Mouse (Mus musculus) 3134 (cell line): ENCODE measurements around the gene Baat.
"Not testable (repeated sequence)": the region's sequence is repeated elsewhere in the genome, so short reads cannot be mapped to it uniquely, and the experiment has no call there.

Source experiments
- DNase-seq: peaks from one replicate; pipeline ENCODE4 v3.0.0-alpha.2; 2011; ENCODE audit warnings: low spot score; ENCODE audit not compliant: insufficient read length; ENCODE audit errors: extremely low read depth

Gene Baat

GRCm38 (mm10) chr4:49485934-49486650, 20.3 kb downstream of the Baat start:
- DNase-seq, result not testable (repeated sequence)

- no peak for DNase-seq
These were observed 20.9 kb downstream of the Baat start for GRCm38 (mm10) chr4:49485442-49485841.

- no peak for DNase-seq
These were observed 25.5 kb downstream of the Baat start for GRCm38 (mm10) chr4:49480896-49481295.

GRCm38 (mm10) chr4:49480104-49480760, 26.1 kb downstream of the Baat start:
- no peak for DNase-seq

GRCm38 (mm10) chr4:49479035-49479434, 27.3 kb downstream of the Baat start:
- not testable (repeated sequence) for DNase-seq

GRCm38 (mm10) chr4:49478118-49478877, 28.1 kb downstream of the Baat start:
- peak; percentile 3 for DNase-seq

- DNase-seq, result no peak
These were observed 31.8 kb downstream of the Baat start for GRCm38 (mm10) chr4:49474583-49474982.

GRCm38 (mm10) chr4:49473435-49474100, 32.8 kb downstream of the Baat start, which contains the start of gene Acnat1:
Acnat1 (minus strand) TSS chr4:49473912.
- no peak for DNase-seq

GRCm38 (mm10) chr4:49469435-49470151, 36.8 kb downstream of the Baat start:
- DNase-seq, result no peak

- peak; percentile 5 for DNase-seq
These were observed 39.0 kb downstream of the Baat start for GRCm38 (mm10) chr4:49467360-49467759.

- DNase-seq, result no peak
These were observed 50.2 kb downstream of the Baat start for GRCm38 (mm10) chr4:49456171-49456570.

GRCm38 (mm10) chr4:49451848-49452551, 54.4 kb downstream of the Baat start:
- no peak for DNase-seq

- DNase-seq, result not testable (repeated sequence)
These were observed 55.1 kb downstream of the Baat start for GRCm38 (mm10) chr4:49451133-49451847.
